Mouse (Mus musculus): Measurements from ENCODE around the gene Slc9a6. TPM values are rescaled to one million over a fixed set of nuclear protein-coding genes. Genes with fewer than 3 reads are reported as not detected.

Gene Slc9a6
- polyA plus RNA-seq, 1 experiment from 2014 or later = 11.0 TPM

- H3K36me3 ChIP-seq (ENCODE audit: control insufficient read depth, insufficient read depth, low read length) = no peaks in the 10 kb centered on the region
- no peak overlapping the region for H3K4me2 ChIP-seq (ENCODE audit: low read depth, low read length)
- no peak overlapping the region for H3K27ac ChIP-seq (ENCODE audit: low read length)
- no peak for ATAC-seq
- 83% methylated on average over 10 of the region's 10 CpGs for WGBS
- H3K9me3 ChIP-seq (ENCODE audit: control insufficient read depth, low read length) = no peaks in the 10 kb centered on the region
- no peak overlapping the region for H3K9ac ChIP-seq (ENCODE audit: low read depth, low read length)
- H3K4me1 ChIP-seq (ENCODE audit: control insufficient read depth, insufficient read depth, low read length) = no peaks in the 10 kb centered on the region
- no peaks in the 10 kb centered on the region for H3K27me3 ChIP-seq (replicated peaks; ENCODE audit: control insufficient read depth, insufficient read depth, low read length)
- no peak overlapping the region for H3K4me3 ChIP-seq (ENCODE audit: low read length)
Measured at GRCm38 (mm10) chrX:56683521-56683920, 74.0 kb downstream of the Slc9a6 start.

DNA sequence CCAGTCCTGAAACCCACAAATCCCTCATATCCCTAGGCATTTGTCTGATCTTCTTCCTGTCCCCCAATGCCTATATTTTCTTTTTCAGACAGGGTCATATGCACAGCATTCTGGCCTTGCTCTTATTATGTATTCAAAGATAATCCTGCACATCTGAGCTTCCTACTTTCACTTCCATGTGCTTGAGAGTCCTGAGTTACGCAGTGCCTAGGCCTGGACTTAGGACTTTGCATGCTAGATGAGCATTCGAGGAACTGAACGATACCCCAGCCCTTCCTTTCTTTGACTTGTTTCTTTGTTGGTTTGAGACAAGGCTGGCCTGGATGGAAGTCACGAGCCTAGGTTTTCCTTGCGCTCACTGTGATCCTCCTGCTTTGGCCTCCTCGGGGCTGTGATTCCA is 83.0 kb downstream of the Slc9a6 start:
- H3K36me3 ChIP-seq (ENCODE audit: control insufficient read depth, insufficient read depth, low read length) = no peaks in the 10 kb centered on the region
- WGBS = 79% methylated on average over 6 of the region's 6 CpGs
- H3K9ac ChIP-seq (ENCODE audit: low read depth, low read length) = no peak overlapping the region
- no peak overlapping the region for H3K4me3 ChIP-seq (ENCODE audit: low read length)
- H3K9me3 ChIP-seq (ENCODE audit: control insufficient read depth, low read length) = no peaks in the 10 kb centered on the region
- H3K27ac ChIP-seq (ENCODE audit: low read length) = no peak overlapping the region
- no peaks in the 10 kb centered on the region for H3K27me3 ChIP-seq (replicated peaks; ENCODE audit: control insufficient read depth, insufficient read depth, low read length)
- H3K4me2 ChIP-seq (ENCODE audit: low read depth, low read length) = no peak overlapping the region
- H3K4me1 ChIP-seq (ENCODE audit: control insufficient read depth, insufficient read depth, low read length) = no peaks in the 10 kb centered on the region
- no peak for ATAC-seq

DNA sequence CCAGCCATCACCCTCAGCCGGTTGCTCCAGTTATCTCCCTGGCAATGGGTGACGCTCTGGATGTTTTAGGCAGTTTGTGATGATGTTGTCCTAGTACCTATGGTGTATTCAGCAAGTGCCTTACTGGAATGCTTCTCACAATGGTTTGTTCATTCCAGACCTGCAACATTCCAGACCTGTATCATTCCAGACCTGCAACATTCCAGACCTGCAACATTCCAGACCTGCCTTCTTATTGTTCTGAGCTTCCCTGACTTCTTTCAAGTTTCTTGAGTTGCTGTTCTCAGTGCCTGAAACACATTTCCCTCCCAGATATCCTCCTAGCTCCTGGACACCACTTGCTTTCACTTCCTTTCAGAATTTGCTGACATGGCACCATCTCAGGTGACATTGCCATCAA is 85.0 kb downstream of the Slc9a6 start:
- Histone ChIP-seq H3K4me1 (ENCODE audit: control insufficient read depth, insufficient read depth, low read length) (no peaks in the 10 kb centered on the region), H3K4me3 (ENCODE audit: low read length) (no peak overlapping the region), H3K9ac (ENCODE audit: low read depth, low read length) (no peak overlapping the region), H3K27me3 (replicated peaks; ENCODE audit: control insufficient read depth, insufficient read depth, low read length) (no peaks in the 10 kb centered on the region), H3K27ac (ENCODE audit: low read length) (no peak overlapping the region), H3K9me3 (ENCODE audit: control insufficient read depth, low read length) (no peaks in the 10 kb centered on the region), H3K4me2 (ENCODE audit: low read depth, low read length) (no peak overlapping the region), H3K36me3 (ENCODE audit: control insufficient read depth, insufficient read depth, low read length) (no peaks in the 10 kb centered on the region)
- ATAC-seq = no peak
- 85% methylated on average over 2 of the region's 2 CpGs for WGBS

- Histone ChIP-seq H3K4me1 (ENCODE audit: control insufficient read depth, insufficient read depth, low read length) (no peaks in the 10 kb centered on the region), H3K4me3 (ENCODE audit: low read length) (no peak overlapping the region), H3K9ac (ENCODE audit: low read depth, low read length) (no peak overlapping the region), H3K4me2 (ENCODE audit: low read depth, low read length) (no peak overlapping the region), H3K27me3 (replicated peaks; ENCODE audit: control insufficient read depth, insufficient read depth, low read length) (no peaks in the 10 kb centered on the region), H3K36me3 (ENCODE audit: control insufficient read depth, insufficient read depth, low read length) (no peaks in the 10 kb centered on the region), H3K9me3 (ENCODE audit: control insufficient read depth, low read length) (no peaks in the 10 kb centered on the region), H3K27ac (ENCODE audit: low read length) (no peak overlapping the region)
- 80% methylated on average over 6 of the region's 6 CpGs for WGBS
- ATAC-seq = no peak
Measured at GRCm38 (mm10) chrX:56697199-56697780, 87.7 kb downstream of the Slc9a6 start.

DNA sequence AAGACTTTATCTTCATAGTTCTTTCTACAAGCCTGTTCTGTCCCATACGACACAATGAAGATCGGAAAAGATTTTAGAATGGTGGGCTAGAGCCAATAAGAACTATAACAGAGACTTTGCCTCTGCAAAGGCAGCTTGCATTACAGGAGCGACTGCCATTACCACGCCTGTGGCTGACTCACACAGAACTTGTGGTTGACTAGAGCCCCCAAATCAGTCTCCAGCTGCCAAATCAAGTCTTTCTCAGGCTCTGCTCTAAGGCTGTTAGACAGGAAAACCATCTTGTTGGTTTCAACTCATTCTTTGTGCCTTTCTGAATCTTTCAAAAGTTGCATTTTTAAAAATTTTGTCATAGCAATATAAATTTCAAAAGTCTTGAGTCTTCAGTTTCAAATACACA is 88.3 kb downstream of the Slc9a6 start:
- WGBS = 82% methylated on average over 4 of the region's 4 CpGs
- Histone ChIP-seq H3K27ac (ENCODE audit: low read length) (no peak overlapping the region), H3K36me3 (ENCODE audit: control insufficient read depth, insufficient read depth, low read length) (no peaks in the 10 kb centered on the region), H3K9me3 (ENCODE audit: control insufficient read depth, low read length) (no peaks in the 10 kb centered on the region), H3K4me3 (ENCODE audit: low read length) (no peak overlapping the region), H3K27me3 (replicated peaks; ENCODE audit: control insufficient read depth, insufficient read depth, low read length) (no peaks in the 10 kb centered on the region), H3K4me2 (ENCODE audit: low read depth, low read length) (no peak overlapping the region), H3K4me1 (ENCODE audit: control insufficient read depth, insufficient read depth, low read length) (no peaks in the 10 kb centered on the region), H3K9ac (ENCODE audit: low read depth, low read length) (no peak overlapping the region)
- ATAC-seq = no peak

DNA sequence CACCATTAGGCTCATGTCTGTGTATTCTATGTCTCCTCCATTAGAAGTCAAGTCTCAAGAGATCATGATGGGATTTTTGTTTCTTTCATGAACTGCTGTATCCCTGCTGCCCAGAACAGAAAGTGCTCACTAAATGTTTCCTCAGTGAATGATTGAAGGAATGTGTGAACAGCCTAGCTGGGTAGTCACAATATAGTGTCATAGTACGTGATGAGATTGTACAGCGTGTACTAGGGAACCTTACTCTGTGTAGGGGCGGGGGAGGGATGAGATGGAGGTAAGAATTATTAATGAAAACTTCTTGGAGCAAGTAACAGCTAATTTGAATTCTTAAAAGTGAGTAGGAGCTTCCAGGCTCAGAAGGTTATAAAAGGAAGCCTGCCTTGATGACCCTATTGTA is 91.7 kb downstream of the Slc9a6 start:
- Histone ChIP-seq H3K4me1 (ENCODE audit: control insufficient read depth, insufficient read depth, low read length) (no peaks in the 10 kb centered on the region), H3K36me3 (ENCODE audit: control insufficient read depth, insufficient read depth, low read length) (no peaks in the 10 kb centered on the region), H3K27ac (ENCODE audit: low read length) (no peak overlapping the region), H3K4me2 (ENCODE audit: low read depth, low read length) (no peak overlapping the region), H3K9me3 (ENCODE audit: control insufficient read depth, low read length) (no peaks in the 10 kb centered on the region), H3K27me3 (replicated peaks; ENCODE audit: control insufficient read depth, insufficient read depth, low read length) (no peaks in the 10 kb centered on the region), H3K4me3 (ENCODE audit: low read length) (no peak overlapping the region), H3K9ac (ENCODE audit: low read depth, low read length) (no peak overlapping the region)
- no peak for ATAC-seq
- WGBS = 72% methylated on average over 3 of the region's 3 CpGs

DNA sequence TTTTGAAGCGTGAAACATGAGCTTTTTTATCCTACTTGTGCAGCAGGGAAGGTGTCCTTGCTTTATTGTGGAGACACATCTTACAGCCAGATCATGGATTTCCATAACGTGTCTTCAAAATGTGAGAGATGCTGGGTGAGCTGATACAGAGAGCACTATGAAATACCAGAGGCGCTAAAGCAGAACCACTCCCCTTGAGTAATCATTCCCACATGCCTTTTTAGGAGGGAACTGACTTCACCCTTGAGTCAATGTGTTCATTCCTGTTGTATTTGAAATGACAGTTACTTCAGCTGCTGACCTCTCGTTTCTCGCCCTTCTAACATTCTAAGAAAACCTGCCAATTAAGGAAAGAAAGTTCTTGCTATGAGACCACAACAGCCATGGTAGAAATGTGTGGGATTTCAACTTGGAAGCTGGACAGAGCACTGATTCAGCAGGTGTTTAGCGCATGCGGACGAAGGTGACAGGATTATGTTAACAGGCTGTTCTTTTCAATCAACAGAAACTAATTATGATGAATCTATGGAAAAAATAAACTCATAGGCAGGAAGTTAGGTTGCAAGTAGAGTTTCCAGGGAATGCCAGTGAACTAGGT is 94.5 kb downstream of the Slc9a6 start:
- Histone ChIP-seq H3K27ac (ENCODE audit: low read length) (no peak overlapping the region), H3K4me1 (ENCODE audit: control insufficient read depth, insufficient read depth, low read length) (no peaks in the 10 kb centered on the region), H3K9me3 (ENCODE audit: control insufficient read depth, low read length) (no peaks in the 10 kb centered on the region), H3K36me3 (ENCODE audit: control insufficient read depth, insufficient read depth, low read length) (no peaks in the 10 kb centered on the region), H3K4me3 (ENCODE audit: low read length) (no peak overlapping the region), H3K27me3 (replicated peaks; ENCODE audit: control insufficient read depth, insufficient read depth, low read length) (no peaks in the 10 kb centered on the region), H3K9ac (ENCODE audit: low read depth, low read length) (no peak overlapping the region), H3K4me2 (ENCODE audit: low read depth, low read length) (no peak overlapping the region)
- no peak for ATAC-seq
- WGBS = 74% methylated on average over 8 of the region's 8 CpGs

GRCm38 (mm10) chrX:56708592-56709370 is 99.2 kb downstream of the Slc9a6 start:
- H3K36me3 ChIP-seq (ENCODE audit: control insufficient read depth, insufficient read depth, low read length) = no peaks in the 10 kb centered on the region
- no peaks in the 10 kb centered on the region for H3K27me3 ChIP-seq (replicated peaks; ENCODE audit: control insufficient read depth, insufficient read depth, low read length)
- 60% methylated on average over 6 of the region's 6 CpGs for WGBS
- no peak overlapping the region for H3K9ac ChIP-seq (ENCODE audit: low read depth, low read length)
- no peak overlapping the region for H3K4me3 ChIP-seq (ENCODE audit: low read length)
- no peaks in the 10 kb centered on the region for H3K9me3 ChIP-seq (ENCODE audit: control insufficient read depth, low read length)
- ATAC-seq = no peak
- H3K4me1 ChIP-seq (ENCODE audit: control insufficient read depth, insufficient read depth, low read length) = no peaks in the 10 kb centered on the region
- no peak overlapping the region for H3K27ac ChIP-seq (ENCODE audit: low read length)
- no peak overlapping the region for H3K4me2 ChIP-seq (ENCODE audit: low read depth, low read length)

- H3K9ac ChIP-seq (ENCODE audit: low read depth, low read length) = no peak overlapping the region
- H3K4me2 ChIP-seq (ENCODE audit: low read depth, low read length) = no peak overlapping the region
- no peak for ATAC-seq
- no peaks in the 10 kb centered on the region for H3K4me1 ChIP-seq (ENCODE audit: control insufficient read depth, insufficient read depth, low read length)
- H3K9me3 ChIP-seq (ENCODE audit: control insufficient read depth, low read length) = no peaks in the 10 kb centered on the region
- 97% methylated on average over 1 of the region's 1 CpGs for WGBS
- H3K36me3 ChIP-seq (ENCODE audit: control insufficient read depth, insufficient read depth, low read length) = no peaks in the 10 kb centered on the region
- no peak overlapping the region for H3K4me3 ChIP-seq (ENCODE audit: low read length)
- H3K27me3 ChIP-seq (replicated peaks; ENCODE audit: control insufficient read depth, insufficient read depth, low read length) = no peaks in the 10 kb centered on the region
- H3K27ac ChIP-seq (ENCODE audit: low read length) = no peak overlapping the region
Measured at GRCm38 (mm10) chrX:56710522-56710921, 101.0 kb downstream of the Slc9a6 start.
